ENCODE assay signal across 8 mouse cellular contexts in genomic region chr2:180589123-180589831, GRCm38 (mm10). TPM values are rescaled to one million over a fixed set of nuclear protein-coding genes. Genes with fewer than 3 reads are reported as not detected.
DNase-seq lines count a peak whose midpoint lies in the region; TF ChIP-seq lines count a peak whose summit lies in the region.

TSS of gene Ogfr (plus strand) at chr2:180589245.

- H3K4me3 ChIP-seq in cortical plate, adult 2 months (ENCODE audit: insufficient read depth, low read length) = peak within 1 kb of the TSS; percentile 98
- H3K4me3 ChIP-seq in left cerebral cortex, adult 2 months = peak within 1 kb of the TSS; percentile 93
- peak within 1 kb of the TSS; percentile 93 for H3K4me3 ChIP-seq in macrophage (ENCODE audit: inconsistent target)

- DNase-seq in ZHBTc4 (ENCODE audit: low read depth, low spot score) = peak; percentile 91
- peak; percentile 84 for DNase-seq in gastrocnemius, postnatal 10 days
- peak; percentile 31 for DNase-seq in hindlimb bud, embryonic 11.5 days (ENCODE audit: extremely low spot score, low read depth, low spot score)
- DNase-seq in left cerebral cortex, adult 2 months (ENCODE audit: extremely low spot score in 1 of 2, low spot score in 2 of 2) = peak; percentile 82 to 83
- peak; percentile 75 for DNase-seq in retina, postnatal 7 days (ENCODE audit: low read depth, low spot score)
- DNase-seq in urinary bladder, adult 18-20 months (ENCODE audit: low spot score in 2 of 2) = peak; percentile 60 to 84

- no peaks in the 10 kb centered on the region; the same call in 1 of the 2 replicates for H3K4me1 ChIP-seq in cortical plate, adult 2 months (ENCODE audit: control insufficient read depth, insufficient read depth, low read length)

- peaks cover 52% of the 10 kb centered on the region for H3K36me3 ChIP-seq in macrophage (ENCODE audit: inconsistent target)

- H3K27ac ChIP-seq in cortical plate, adult 2 months (ENCODE audit: insufficient read depth, low read length) = peak within 1 kb of the TSS; percentile 100
- peak within 1 kb of the TSS; percentile 97 for H3K27ac ChIP-seq in left cerebral cortex, adult 2 months
- peak within 1 kb of the TSS; percentile 60 for H3K27ac ChIP-seq in macrophage

- intact Hi-C loops in left cerebral cortex, adult 2 months (cut with DNase I) = loop anchor here (10.0 kb wide), 2 partner anchors 306 to 376 kb away; partner anchors contain the start of gene Arfgap1

- WGBS in macrophage (ENCODE audit: missing documents) = under 1% methylated on average over 55 of the region's 67 CpGs

- H3K79me2 ChIP-seq in macrophage (ENCODE audit: inconsistent target) = peaks cover 67% of the 10 kb centered on the region

- TF ChIP-seq POLR2A in cortical plate, adult 2 months (IDR thresholded peaks at IDR 0.05; ENCODE audit: extremely low read depth, insufficient read depth, low read length) = peak; percentile 65; the same call in 1 of the 2 replicates

- TF ChIP-seq CTCF in cortical plate, adult 2 months (IDR thresholded peaks at IDR 0.05; ENCODE audit: extremely low read depth, insufficient read depth, low read length) = no peak
- peak; percentile 47 for TF ChIP-seq CTCF in left cerebral cortex, adult 2 months (IDR thresholded peaks at IDR 0.05)

RNA-seq across cellular contexts. Expression of gene Ogfr, which starts in this region (rescaled TPM):
- 38.5 and 39.1 TPM in 2 replicates for polyA plus RNA-seq in cortical plate, adult 2 months (2012; rRNA removed)
- total RNA-seq in gastrocnemius, postnatal 10 days (2021) = 10 to 100 TPM; 27.9 to 32.2 TPM
- total RNA-seq in left cerebral cortex, adult 2 months (2021) = 10 to 100 TPM; 30.7 to 35.5 TPM
- 100 to 1,000 TPM in 8 of 26 experiments, 10 to 100 TPM in 18; 35.4 to 176 (median 91.3) TPM for total RNA-seq in macrophage (2018; cell fraction: chromatin; rRNA removed)
- total RNA-seq in macrophage (2018; cell fraction: cytosol; rRNA removed) = 100 to 1,000 TPM in 14 of 26 experiments, 10 to 100 TPM in 12; 65.8 to 175 (median 125) TPM
- 100 to 1,000 TPM in 18 of 26 experiments, 10 to 100 TPM in 8; 62.2 to 241 (median 143) TPM for total RNA-seq in macrophage (2018; cell fraction: nucleus; rRNA removed)
- 50.5 to 112 TPM (median 71.7 TPM) in 3 replicates for polyA plus RNA-seq in macrophage (2018)

Comparison
In these comparisons a context has a peak if more than half of its experiments do, and no peak if none do; other contexts are left out.
1. Peak in every context shown above with its lines: DNase-seq, H3K4me3 ChIP-seq and H3K27ac ChIP-seq.
2. DNase-seq: peak in every context shown above with its lines; median percentile 91 in ZHBTc4; 84 in gastrocnemius, postnatal 10 days; 82 in left cerebral cortex, adult 2 months; 75 in retina, postnatal 7 days; 72 in urinary bladder, adult 18-20 months; 31 in hindlimb bud, embryonic 11.5 days.